Mouse (Mus musculus): Measurements from ENCODE around the gene Klre1.
"Not testable (repeated sequence)": the region's sequence is repeated elsewhere in the genome, so short reads cannot be mapped to it uniquely, and the experiment has no call there.

The Klre1 gene

DNA sequence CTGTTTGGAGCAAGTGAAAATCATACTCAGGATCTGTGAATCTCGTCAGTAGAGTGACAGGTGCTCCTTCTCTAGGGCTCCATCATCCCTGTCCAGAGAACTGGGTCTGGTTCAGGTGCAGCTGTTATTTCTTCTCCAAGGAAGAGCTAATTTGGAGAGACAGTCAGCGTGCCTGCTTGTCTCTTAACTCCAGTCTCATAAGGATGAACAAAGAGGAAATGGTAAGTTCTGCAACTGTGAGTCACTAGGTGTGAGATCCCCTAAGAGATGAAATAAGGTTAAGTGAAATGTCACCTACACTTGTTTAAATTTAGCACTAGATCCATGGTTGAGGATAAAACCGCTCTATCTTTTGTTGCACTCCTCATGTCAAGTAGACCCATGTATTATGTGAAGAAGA is 5.3 kb downstream of the Klre1 start:
- no peak for DNase-seq (ENCODE audit: low spot score)

DNA sequence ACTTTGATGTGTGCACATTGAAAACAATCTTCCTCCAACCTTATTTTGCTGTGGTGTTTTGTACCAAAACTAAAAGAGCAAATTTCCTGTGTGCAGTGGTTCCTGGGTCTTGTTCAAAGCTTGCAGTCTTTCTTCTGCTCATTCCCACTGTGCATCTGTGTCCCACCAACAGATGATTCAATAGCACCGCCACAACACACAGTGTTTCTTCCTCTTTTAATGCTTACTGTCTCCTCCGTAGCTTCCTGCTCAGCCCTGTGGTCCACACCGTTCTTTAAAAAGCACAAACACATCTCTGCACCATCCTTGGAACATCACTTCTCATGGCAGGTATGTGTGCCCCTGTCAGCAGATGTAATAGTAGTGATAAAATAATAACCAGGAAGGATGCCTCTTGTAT is 13.8 kb downstream of the Klre1 start, which contains the start of gene Klrd1:
TSS of gene Klrd1 (plus strand) at position 275 of the 400 bp plus-strand sequence.
- no peak for DNase-seq (ENCODE audit: low spot score)

DNA sequence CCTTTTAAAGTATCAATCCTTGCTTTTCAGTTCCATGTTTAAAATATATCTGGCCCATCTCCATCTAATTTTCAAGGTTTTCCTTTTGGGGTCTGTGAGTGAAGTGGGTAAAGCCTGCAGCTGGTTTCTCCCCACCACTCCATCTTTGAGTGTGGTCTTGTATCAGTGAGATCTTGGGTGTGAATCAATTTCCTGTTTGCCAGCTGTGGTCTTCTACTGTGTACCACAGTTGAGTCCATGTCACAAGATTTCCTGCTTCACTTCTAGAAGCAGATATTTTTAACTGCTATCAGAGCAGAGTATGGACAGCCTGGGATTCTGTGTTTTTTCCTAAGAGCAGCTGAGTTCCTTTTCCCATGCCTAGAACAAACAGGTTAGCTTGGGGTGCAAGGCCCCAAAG is 30.7 kb downstream of the Klre1 start:
- no peak for DNase-seq (ENCODE audit: low spot score)

DNA sequence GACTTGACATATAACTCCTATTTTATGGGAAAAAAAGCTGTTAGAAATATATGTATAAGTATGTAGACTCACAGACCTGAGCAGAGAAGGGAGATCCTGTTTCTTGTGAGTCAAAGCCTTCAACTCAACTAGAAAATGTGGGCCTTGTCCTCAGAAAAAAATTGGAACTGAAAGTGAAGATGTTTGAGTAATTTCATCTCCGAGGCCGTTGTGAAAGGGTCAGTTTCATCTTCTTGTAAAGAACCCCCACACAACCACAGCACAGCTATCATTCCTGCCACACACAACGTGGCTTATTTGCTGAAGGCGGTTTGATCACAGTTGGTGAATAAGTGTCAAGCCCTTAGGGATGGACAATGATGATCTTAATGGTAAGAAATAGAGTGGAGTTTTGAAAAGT is 46.0 kb downstream of the Klre1 start, which contains the start of gene Klrk1:
TSS of gene Klrk1 (minus strand) at position 130 of the 400 bp plus-strand sequence.
- no peak for DNase-seq (ENCODE audit: low spot score)

DNA sequence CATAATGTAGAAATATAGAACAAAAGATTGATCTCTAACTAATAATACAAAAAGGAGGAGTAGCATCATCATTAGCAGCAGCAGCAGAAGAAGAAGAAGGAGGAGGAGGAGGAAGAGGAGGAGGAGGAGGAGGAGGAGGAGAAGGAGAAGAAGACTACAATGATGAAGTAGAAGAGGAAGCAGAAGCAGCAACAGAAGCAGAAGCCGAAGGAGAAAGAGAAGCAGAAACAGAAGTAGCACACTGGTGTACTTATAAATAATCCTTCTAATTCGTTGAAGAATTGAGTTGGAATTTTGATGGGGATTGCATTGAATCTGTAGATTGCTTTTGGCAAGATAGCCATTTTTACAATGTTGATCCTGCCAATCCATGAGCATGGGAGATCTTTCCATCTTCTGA is 53.3 kb downstream of the Klre1 start:
- not testable (repeated sequence) for DNase-seq (ENCODE audit: low spot score)
